ENCODE assay signal across 11 mouse cellular contexts in the genomic region with DNA sequence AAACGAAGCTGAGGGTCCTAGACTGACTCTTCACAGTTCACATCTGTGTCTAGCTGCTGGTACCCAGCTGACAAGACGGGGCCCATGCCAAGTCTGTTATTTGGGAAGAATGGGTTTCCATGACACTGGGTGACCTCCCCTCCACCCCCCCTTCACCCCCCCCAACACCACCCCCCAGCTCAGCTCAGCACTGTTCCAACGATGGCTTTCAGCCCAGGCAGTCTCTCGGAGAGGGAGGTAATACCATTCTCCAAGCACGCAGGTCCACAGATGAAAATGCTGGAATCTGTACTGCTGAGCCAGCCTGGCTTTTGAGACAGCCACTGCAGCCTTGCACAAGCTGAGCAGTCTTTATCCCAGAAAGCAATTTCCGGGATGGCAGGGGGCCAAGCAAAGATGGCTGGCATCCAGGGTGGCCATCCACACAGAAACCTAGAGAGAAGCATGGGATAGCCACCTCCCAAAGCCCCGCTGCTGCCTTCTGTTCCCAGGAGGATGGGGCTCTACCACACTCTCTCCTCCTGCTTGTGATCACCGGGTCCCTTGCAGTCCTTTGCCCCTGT. TPM values are rescaled to one million over a fixed set of nuclear protein-coding genes. Genes with fewer than 3 reads are reported as not detected.
DNase-seq lines count a peak whose midpoint lies in the region; ATAC-seq and TF ChIP-seq lines count a peak whose summit lies in the region.
"Had no signal": no experiment of that assay in that cellular context is flagged by ENCODE, and none has a peak within 500 bp of the region (broad histone marks: within the 10 kb centered on the region; RNA-seq: fewer than 3 reads in every experiment).

No protein-coding gene starts in this region.

- H3K9me3 ChIP-seq in lung, embryonic 14.5 days (ENCODE audit: low read depth, low read length), result no peaks in the 10 kb centered on the region
- no peaks in the 10 kb centered on the region for H3K9me3 ChIP-seq in forebrain, embryonic 16.5 days (ENCODE audit: control insufficient read depth, low read length)

- H3K4me3 ChIP-seq in lung, embryonic 14.5 days (ENCODE audit: low read depth, low read length), result no peak overlapping the region
- no peak overlapping the region for H3K4me3 ChIP-seq in lung, adult 2 months (replicated peaks; ENCODE audit: extremely low read depth, low read depth, low read length)
- no peak overlapping the region for H3K4me3 ChIP-seq in forebrain, embryonic 16.5 days (replicated peaks; ENCODE audit: low read length)
- H3K4me3 ChIP-seq: megakaryocyte, embryonic 14.5 days had no signal

- TF ChIP-seq CTCF in lung, embryonic 14.5 days (IDR thresholded peaks at IDR 0.05; ENCODE audit: low read depth), result no peak
- no peak for TF ChIP-seq CTCF in lung, adult 2 months (IDR thresholded peaks at IDR 0.05; ENCODE audit: insufficient read depth, low read length)

- no peak overlapping the region for H3K9ac ChIP-seq in lung, embryonic 14.5 days
- no peak overlapping the region for H3K9ac ChIP-seq in forebrain, embryonic 16.5 days (replicated peaks; ENCODE audit: low read depth, low read length)

- 38% methylated on average over 8 of the region's 8 CpGs for WGBS in lung, embryonic 14.5 days
- 43% methylated on average over 8 of the region's 8 CpGs for WGBS in lung, adult 2 months
- WGBS in forebrain, embryonic 16.5 days, result 20% methylated on average over 8 of the region's 8 CpGs

- intact Hi-C loops in left cerebral cortex, postnatal 36 days (cut with DNase I), result loop anchor here (5.0 kb wide), 1 partner anchor 80 kb away; no protein-coding TSS in a partner anchor

- H3K4me1 ChIP-seq in lung, embryonic 14.5 days (ENCODE audit: insufficient read depth), result peaks cover 2% of the 10 kb centered on the region; the same call in 1 of the 2 replicates
- H3K4me1 ChIP-seq in lung, adult 2 months (ENCODE audit: control insufficient read depth, insufficient read depth, low read length), result no peaks in the 10 kb centered on the region
- peaks cover 15% of the 10 kb centered on the region for H3K4me1 ChIP-seq in forebrain, embryonic 16.5 days (replicated peaks; ENCODE audit: control insufficient read depth, insufficient read depth, low read length)

- H3K27me3 ChIP-seq in lung, embryonic 14.5 days (ENCODE audit: insufficient read depth, low read length), result no peaks in the 10 kb centered on the region
- H3K27me3 ChIP-seq in forebrain, embryonic 16.5 days (replicated peaks; ENCODE audit: control insufficient read depth, insufficient read depth, low read length), result no peaks in the 10 kb centered on the region

- TF ChIP-seq POLR2A in lung, adult 2 months (IDR thresholded peaks at IDR 0.05; ENCODE audit: borderline replicate concordance, extremely low read depth, low read depth, low read length), result no peak

- no peaks in the 10 kb centered on the region for H3K36me3 ChIP-seq in lung, embryonic 14.5 days (ENCODE audit: insufficient read depth)
- no peaks in the 10 kb centered on the region for H3K36me3 ChIP-seq in forebrain, embryonic 16.5 days (ENCODE audit: control insufficient read depth, insufficient read depth)

- DNase-seq in adrenal gland, postnatal 10 days, result peak; percentile 76
- no peak for DNase-seq in adrenal gland, adult 2 months
- peak; percentile 84 for DNase-seq in lung, embryonic 14.5 days
- DNase-seq in lung, adult 2 months, result no peak
- DNase-seq in left cerebral cortex, postnatal 36 days (ENCODE audit: low spot score in 2 of 2), result peak; percentile 57 to 62
- peak; percentile 87 for DNase-seq in right cerebral cortex, postnatal 4 days
- DNase-seq in urinary bladder, adult 2 months (ENCODE audit: low spot score), result no peak

- H3K4me2 ChIP-seq in lung, embryonic 14.5 days, result no peak overlapping the region
- H3K4me2 ChIP-seq in forebrain, embryonic 16.5 days (ENCODE audit: low read length), result 0 out of 2 replicates have a peak overlapping the region, but pooled peaks have one; percentile 3

- peak; percentile 82 for ATAC-seq in lung, embryonic 14.5 days (ENCODE audit: insufficient read depth)
- peak; percentile 92 for ATAC-seq in forebrain, embryonic 16.5 days

- H3K27ac ChIP-seq in lung, embryonic 14.5 days (ENCODE audit: low read depth), result no peak overlapping the region
- H3K27ac ChIP-seq in forebrain, embryonic 16.5 days (ENCODE audit: low read length), result peak overlapping the region; percentile 56; the same call in 1 of the 2 replicates

RNA-seq across cellular contexts. Expression of a gene that starts 1.2 kb away (rescaled TPM):
- under 1 TPM in 1 of 2 experiments, not detected in 1; 0.48 TPM for total RNA-seq in adrenal gland, postnatal 10 days (2021)
- total RNA-seq in adrenal gland, adult 2 months (2021), result not detected
- polyA plus RNA-seq in adrenal gland, adult 2 months (2012; rRNA removed), result 0.06 and 0.39 TPM in 2 replicates
- 0.03 TPM in 1 of 2 replicates, not detected in the other for polyA plus RNA-seq in lung, embryonic 14.5 days (2014; fragmentation: Nextera tagmentation; extraction: Ambion mirVana)
- polyA plus RNA-seq in lung, adult 2 months (2012; rRNA removed), result 2.1 and 4.0 TPM in 2 replicates
- 0.06 and 0.75 TPM in 2 replicates for polyA plus RNA-seq in forebrain, embryonic 16.5 days (2015; fragmentation: Nextera tagmentation; extraction: Ambion mirVana)
- 1 to 10 TPM; 2.2 to 2.5 TPM for total RNA-seq in left cerebral cortex, postnatal 36 days (2021)
- polyA plus RNA-seq in urinary bladder, adult 2 months (2012; rRNA removed), result 0.03 and 0.06 TPM in 2 replicates
- total RNA-seq: adrenal gland, postnatal 36 days; heart, adult 18-20 months had no signal

RNA-seq across cellular contexts. Expression of a gene that starts 41.3 kb away (rescaled TPM):
- total RNA-seq in adrenal gland, postnatal 10 days (2021), result 10 to 100 TPM; 39.2 to 58.2 TPM
- 10 to 100 TPM; 93.5 to 97.5 TPM for total RNA-seq in adrenal gland, adult 2 months (2021)
- 23.3 and 36.7 TPM in 2 replicates for polyA plus RNA-seq in adrenal gland, adult 2 months (2012; rRNA removed)
- 9.4 and 10.6 TPM in 2 replicates for polyA plus RNA-seq in lung, embryonic 14.5 days (2014; fragmentation: Nextera tagmentation; extraction: Ambion mirVana)
- 11.3 and 16.3 TPM in 2 replicates for polyA plus RNA-seq in lung, adult 2 months (2012; rRNA removed)
- polyA plus RNA-seq in forebrain, embryonic 16.5 days (2015; fragmentation: Nextera tagmentation; extraction: Ambion mirVana), result 7.4 and 9.8 TPM in 2 replicates
- 10 to 100 TPM; 52.3 to 81.7 TPM for total RNA-seq in left cerebral cortex, postnatal 36 days (2021)
- polyA plus RNA-seq in urinary bladder, adult 2 months (2012; rRNA removed), result 11.2 and 26.9 TPM in 2 replicates

Comparison
In these comparisons a context has a peak if more than half of its experiments do, and no peak if none do; other contexts are left out.
1. DNase-seq: peak in adrenal gland, postnatal 10 days (single experiment), lung, embryonic 14.5 days (single experiment), left cerebral cortex, postnatal 36 days (2 of 2) and right cerebral cortex, postnatal 4 days (single experiment); none in adrenal gland, adult 2 months (single experiment), lung, adult 2 months (single experiment) and urinary bladder, adult 2 months (single experiment).